In the genomic region with DNA sequence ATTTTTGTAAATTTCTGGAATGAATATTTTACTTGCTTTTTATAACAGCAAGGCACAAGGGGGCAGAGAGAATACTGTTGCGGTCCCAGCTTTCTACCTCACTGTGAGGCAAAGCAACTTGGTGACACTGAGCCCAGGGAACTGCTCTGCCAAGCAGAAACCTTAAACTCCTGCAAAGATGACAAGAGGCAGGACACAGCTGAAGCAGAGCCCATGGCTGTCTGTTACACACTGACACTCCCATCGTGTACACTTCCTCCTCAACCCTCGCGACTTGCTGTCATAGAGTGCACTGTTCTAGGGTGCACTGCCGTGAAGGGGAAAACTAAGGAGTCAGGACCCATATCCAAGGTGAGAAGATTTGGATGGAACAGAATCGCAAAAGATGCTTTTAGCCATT, we compare ENCODE assay signal across 17 mouse cellular contexts.
"Had no signal": no experiment of that assay in that cellular context is flagged by ENCODE, and none has a peak within 500 bp of the region (broad histone marks: within the 10 kb centered on the region; RNA-seq: fewer than 3 reads in every experiment).

No protein-coding gene starts in this region.

- H3K9me3 ChIP-seq: liver, embryonic 13.5 days; midbrain, embryonic 10.5 days; midbrain, embryonic 13.5 days; neural tube, embryonic 13.5 days had no signal

- H3K27me3 ChIP-seq: liver, embryonic 13.5 days; midbrain, embryonic 13.5 days; neural tube, embryonic 13.5 days had no signal

- DNase-seq: kidney, adult 2 months; kidney, postnatal 10 days; kidney, postnatal 36 days; left cerebral cortex, postnatal 4 days; liver, embryonic 13.5 days; lung, adult 2 months; lung, postnatal 14 days; lung, postnatal 4 days; retina, postnatal 1 day; right cerebral cortex, postnatal 25 days; thymus, adult 18-20 months; thymus, postnatal 36 days had no signal

- H3K4me1 ChIP-seq: midbrain, embryonic 10.5 days; midbrain, embryonic 13.5 days; neural tube, embryonic 13.5 days had no signal

- H3K4me3 ChIP-seq: liver, embryonic 13.5 days; midbrain, embryonic 10.5 days; midbrain, embryonic 13.5 days; myocyte; neural tube, embryonic 13.5 days had no signal

- H3K36me3 ChIP-seq: liver, embryonic 13.5 days; midbrain, embryonic 10.5 days; midbrain, embryonic 13.5 days; neural tube, embryonic 13.5 days had no signal

- ATAC-seq: midbrain, embryonic 13.5 days; midbrain, embryonic 16.5 days had no signal
